Mouse (Mus musculus) midbrain, embryonic 15.5 days (tissue): ENCODE measurements at regions not wholly inside any gene's neighbourhood (a gene's known extent, or its start where the extent isn't known, plus 50 kb on each side); places are given as distances from the start of the nearest gene placed in this dataset.

Experiments used
- ATAC-seq: fragments of 200-750 bp; cut with Nextera tagmentation; replicated peaks from 2 replicates; pipeline ENCODE4 v1.8.0; 2017; ENCODE audit warnings: moderate TSS enrichment
- H3K27ac ChIP-seq: fragments of 300-500 bp; sonication (generic); 2 replicates; pipeline ENCODE4 v1.5.1; 2015; ENCODE audit warnings: mild to moderate bottlenecking, inconsistent platforms
- H3K27me3 ChIP-seq: fragments of 300-500 bp; sonication (generic); replicated peaks from 2 replicates; pipeline ENCODE4 v1.6.1; 2015; ENCODE audit warnings: inconsistent platforms
- H3K36me3 ChIP-seq: fragments of 300-500 bp; sonication (generic); replicated peaks from 2 replicates; pipeline ENCODE4 v1.6.1; 2015; ENCODE audit warnings: inconsistent platforms
- H3K4me1 ChIP-seq: fragments of 300-500 bp; sonication (generic); 2 replicates; pipeline ENCODE4 v1.6.1; 2015; ENCODE audit warnings: inconsistent platforms
- H3K4me2 ChIP-seq: fragments of 300-500 bp; sonication (generic); 2 replicates; pipeline ENCODE4 v1.6.1; 2015; ENCODE audit warnings: inconsistent platforms, mild to moderate bottlenecking, moderate library complexity
- H3K4me3 ChIP-seq: fragments of 300-500 bp; sonication (generic); 2 replicates; pipeline ENCODE4 v1.5.1; 2015; ENCODE audit warnings: mild to moderate bottlenecking, inconsistent platforms
- H3K9ac ChIP-seq: fragments of 300-500 bp; sonication (generic); 2 replicates; pipeline ENCODE4 v1.6.1; 2015; ENCODE audit warnings: mild to moderate bottlenecking, inconsistent platforms
- H3K9me3 ChIP-seq: fragments of 300-500 bp; sonication (generic); 2 replicates; pipeline ENCODE4 v1.6.1; 2016; ENCODE audit warnings: inconsistent platforms
- WGBS: fragments of 180-500 bp; shearing (Covaris S2); methylation state at CpG from one replicate; pipeline ENCODE4 v1.1.7; 2015; ENCODE audit warnings: mixed read lengths; 5-methylcytosine and 5-hydroxymethylcytosine counted together

GRCm38 (mm10) chr10:7264721-7265120 lies 52.7 kb upstream of the Cnksr3 start:
- H3K27me3 ChIP-seq = no peaks in the 10 kb centered on the region
- no peak overlapping the region for H3K9ac ChIP-seq
- H3K4me2 ChIP-seq = no peak overlapping the region
- H3K36me3 ChIP-seq = no peaks in the 10 kb centered on the region
- H3K4me1 ChIP-seq = peaks cover 6% of the 10 kb centered on the region; the same call in 1 of the 2 replicates
- no peak overlapping the region for H3K4me3 ChIP-seq
- H3K27ac ChIP-seq = no peak overlapping the region
- ATAC-seq = no peak
- no peaks in the 10 kb centered on the region for H3K9me3 ChIP-seq
- 73% methylated on average over 4 of the region's 4 CpGs for WGBS
